Mouse (Mus musculus): ENCODE measurements at regions not wholly inside any gene's neighbourhood (a gene's known extent, or its start where the extent isn't known, plus 50 kb on each side); places are given as distances from the start of the nearest gene placed in this dataset.

- 0 out of 2 replicates have a peak, but pooled peaks have one; percentile 22 for ATAC-seq (replicated peaks; ENCODE audit: poor library complexity, severe bottlenecking)
Observed at GRCm38 (mm10) chr1:154067856-154068255, 133.1 kb upstream of the Zfp648 start.

GRCm38 (mm10) chr1:154074270-154074669, 126.7 kb upstream of the Zfp648 start:
- peak; percentile 35; the same call in 1 of the 2 replicates for ATAC-seq (replicated peaks; ENCODE audit: poor library complexity, severe bottlenecking)

- peak; percentile 53; the same call in 1 of the 2 replicates for ATAC-seq (replicated peaks; ENCODE audit: poor library complexity, severe bottlenecking)
Observed at GRCm38 (mm10) chr1:154076684-154077475, 124.1 kb upstream of the Zfp648 start.

GRCm38 (mm10) chr1:154080505-154081380, 120.2 kb upstream of the Zfp648 start:
- peak; percentile 58 for ATAC-seq (replicated peaks; ENCODE audit: poor library complexity, severe bottlenecking)

- ATAC-seq (replicated peaks; ENCODE audit: poor library complexity, severe bottlenecking): no peak
Observed at GRCm38 (mm10) chr1:154086145-154086544, 114.8 kb upstream of the Zfp648 start.

GRCm38 (mm10) chr1:154089815-154090214, 111.2 kb upstream of the Zfp648 start:
- peak; percentile 71 for ATAC-seq (replicated peaks; ENCODE audit: poor library complexity, severe bottlenecking)

GRCm38 (mm10) chr1:154090521-154091490, 110.2 kb upstream of the Zfp648 start:
- ATAC-seq (replicated peaks; ENCODE audit: poor library complexity, severe bottlenecking): no peak

- peak; percentile 41 for ATAC-seq (replicated peaks; ENCODE audit: poor library complexity, severe bottlenecking)
Observed at GRCm38 (mm10) chr1:154093549-154093948, 107.4 kb upstream of the Zfp648 start.

GRCm38 (mm10) chr1:154094357-154094756, 106.6 kb upstream of the Zfp648 start:
- no peak for ATAC-seq (replicated peaks; ENCODE audit: poor library complexity, severe bottlenecking)

GRCm38 (mm10) chr1:154096113-154096512, 104.9 kb upstream of the Zfp648 start:
- ATAC-seq (replicated peaks; ENCODE audit: poor library complexity, severe bottlenecking): no peak

- no peak for ATAC-seq (replicated peaks; ENCODE audit: poor library complexity, severe bottlenecking)
Observed at GRCm38 (mm10) chr1:154096911-154097310, 104.1 kb upstream of the Zfp648 start.

GRCm38 (mm10) chr1:154097656-154098055, 103.3 kb upstream of the Zfp648 start:
- peak; percentile 94 for ATAC-seq (replicated peaks; ENCODE audit: poor library complexity, severe bottlenecking)

- no peak for ATAC-seq (replicated peaks; ENCODE audit: poor library complexity, severe bottlenecking)
Observed at GRCm38 (mm10) chr1:154100556-154100955, 100.4 kb upstream of the Zfp648 start.

GRCm38 (mm10) chr1:154101433-154101832, 99.6 kb upstream of the Zfp648 start:
- ATAC-seq (replicated peaks; ENCODE audit: poor library complexity, severe bottlenecking): no peak

GRCm38 (mm10) chr1:154102191-154102590, 98.8 kb upstream of the Zfp648 start:
- ATAC-seq (replicated peaks; ENCODE audit: poor library complexity, severe bottlenecking): no peak

GRCm38 (mm10) chr1:154102871-154103596, 98.0 kb upstream of the Zfp648 start:
- ATAC-seq (replicated peaks; ENCODE audit: poor library complexity, severe bottlenecking): no peak

- ATAC-seq (replicated peaks; ENCODE audit: poor library complexity, severe bottlenecking): no peak
Observed at GRCm38 (mm10) chr1:154103597-154103923, 97.4 kb upstream of the Zfp648 start.

- ATAC-seq (replicated peaks; ENCODE audit: poor library complexity, severe bottlenecking): peak; percentile 61
Observed at GRCm38 (mm10) chr1:154104006-154104600, 96.9 kb upstream of the Zfp648 start.

GRCm38 (mm10) chr1:154104779-154105178, 96.2 kb upstream of the Zfp648 start:
- ATAC-seq (replicated peaks; ENCODE audit: poor library complexity, severe bottlenecking): peak; percentile 37; the same call in 1 of the 2 replicates
